Mouse (Mus musculus) embryonic facial prominence, embryonic 14.5 days (tissue): ENCODE data around the gene Epn3. TPM values are rescaled to one million over a fixed set of nuclear protein-coding genes. Genes with fewer than 3 reads are reported as not detected.
A peak's percentile ranks its signal among the peaks of the same experiment; 100 is the strongest.

Source experiments
- ATAC-seq: fragments of 200-750 bp; cut with Nextera tagmentation; 2 replicates; pipeline ENCODE4 v1.8.0; 2017; ENCODE audit warnings: low read depth, moderate number of reproducible peaks, moderate TSS enrichment
- DNase-seq: peaks from one replicate; pipeline ENCODE4 v3.0.0-alpha.2; 2015; ENCODE audit warnings: low spot score
- H3K27ac ChIP-seq: fragments of 300-500 bp; sonication (generic); replicated peaks from 2 replicates; pipeline ENCODE4 v1.5.1; 2014; ENCODE audit warnings: low read depth, mild to moderate bottlenecking, low read length, moderate library complexity
- H3K27me3 ChIP-seq: fragments of 300-500 bp; sonication (generic); replicated peaks from 2 replicates; pipeline ENCODE4 v1.6.1; 2014; ENCODE audit warnings: low read length; ENCODE audit not compliant: control insufficient read depth, insufficient read depth
- H3K36me3 ChIP-seq: fragments of 300-500 bp; sonication (generic); 2 replicates; pipeline ENCODE4 v1.6.1; 2014; ENCODE audit warnings: low read length, mixed read lengths; ENCODE audit not compliant: control insufficient read depth, insufficient read depth
- H3K4me1 ChIP-seq: fragments of 300-500 bp; sonication (generic); 2 replicates; pipeline ENCODE4 v1.6.1; 2014; ENCODE audit warnings: antibody characterized with exemption, low read length; ENCODE audit not compliant: control insufficient read depth, insufficient read depth
- H3K4me2 ChIP-seq: fragments of 300-500 bp; sonication (generic); 2 replicates; pipeline ENCODE4 v1.6.1; 2014; ENCODE audit warnings: low read depth, mild to moderate bottlenecking, low read length, moderate library complexity, mixed read lengths
- H3K4me3 ChIP-seq: fragments of 300-500 bp; sonication (generic); 2 replicates; pipeline ENCODE4 v1.5.1; 2014; ENCODE audit warnings: low read depth, mild to moderate bottlenecking, low read length
- H3K9ac ChIP-seq: fragments of 300-500 bp; sonication (generic); 2 replicates; pipeline ENCODE4 v1.6.1; 2014; ENCODE audit warnings: low read depth, mild to moderate bottlenecking, low read length, moderate library complexity, mixed read lengths
- H3K9me3 ChIP-seq: fragments of 300-500 bp; sonication (generic); 2 replicates; pipeline ENCODE4 v1.6.1; 2016; ENCODE audit warnings: low read length; ENCODE audit not compliant: control insufficient read depth
- WGBS: fragments of 180-500 bp; shearing (Covaris S2); extraction: QIAGEN DNeasy Blood & Tissue Kit; methylation state at CpG from one replicate; pipeline ENCODE4 v1.1.7; 2014; 5-methylcytosine and 5-hydroxymethylcytosine counted together
- polyA plus RNA-seq: library from polyadenylated mRNA; unstranded; fragments of >200 nt; fragmentation: Nextera tagmentation; extraction: Ambion mirVana; gene quantifications from 2 replicates; pipeline ENCODE4 v1.2.1, GENCODE M21; 2014

Gene Epn3
- polyA plus RNA-seq, 1 experiment from 2014 or later: 6.6 TPM

DNA sequence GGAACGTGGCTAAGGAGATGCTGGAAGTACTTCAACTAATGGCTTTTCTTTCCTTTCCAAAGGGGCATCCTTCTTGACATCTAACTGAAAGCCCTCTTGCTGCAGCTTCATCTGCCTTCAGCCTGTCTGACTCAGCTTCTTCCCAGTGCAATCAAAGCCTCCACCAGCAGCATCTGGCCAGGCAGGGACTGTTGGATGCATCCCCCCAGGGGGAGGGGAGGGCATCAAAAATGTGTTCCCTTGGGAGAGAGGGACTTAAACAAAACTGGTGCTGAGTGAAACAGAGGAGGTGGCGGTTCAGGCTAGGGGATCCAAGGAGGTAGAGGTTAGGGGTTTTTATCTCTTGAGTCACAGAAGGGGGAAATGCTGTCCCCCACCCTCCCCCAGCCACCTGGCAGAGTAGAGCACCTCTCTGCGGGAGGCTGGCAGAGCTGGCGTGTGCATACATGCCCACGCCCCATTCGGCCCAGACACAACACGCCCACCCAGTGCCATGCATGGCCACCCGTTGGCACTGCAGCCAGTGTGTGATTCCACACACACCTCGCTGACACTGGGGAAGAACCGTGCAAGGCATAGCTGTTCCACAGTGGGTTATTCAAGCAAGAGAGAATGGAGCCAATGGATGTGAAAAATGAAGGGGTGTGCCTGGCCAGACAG, 44.5 kb downstream of the Epn3 start:
- H3K4me3 ChIP-seq: no peak overlapping the region
- ATAC-seq: no peak
- no peaks in the 10 kb centered on the region for H3K9me3 ChIP-seq
- 65% methylated on average over 10 of the region's 10 CpGs for WGBS
- no peaks in the 10 kb centered on the region for H3K4me1 ChIP-seq
- H3K36me3 ChIP-seq: peaks cover 83% of the 10 kb centered on the region
- no peaks in the 10 kb centered on the region for H3K27me3 ChIP-seq
- H3K4me2 ChIP-seq: no peak overlapping the region
- H3K9ac ChIP-seq: no peak overlapping the region
- no peak overlapping the region for H3K27ac ChIP-seq
- DNase-seq: no peak

DNA sequence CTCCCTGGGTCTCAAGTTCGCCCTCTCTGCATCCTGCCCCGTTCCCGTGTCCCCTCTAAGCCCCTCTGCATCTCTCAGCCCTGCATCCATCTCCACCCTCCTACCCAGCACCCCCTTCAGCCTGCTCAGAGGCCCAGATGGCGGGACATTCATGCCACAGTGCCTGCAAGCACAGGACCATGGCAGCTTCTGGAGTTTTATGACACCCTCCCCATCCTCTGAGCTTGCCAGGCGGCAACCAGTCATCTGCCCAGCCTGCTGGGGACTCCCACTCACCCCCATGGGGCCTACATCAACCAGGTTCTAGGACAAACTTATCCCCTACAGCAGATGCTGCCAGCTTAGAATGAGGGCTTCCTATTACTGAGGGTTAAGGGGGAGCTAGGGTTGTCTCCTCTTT, 45.0 kb downstream of the Epn3 start:
- H3K4me1 ChIP-seq: no peaks in the 10 kb centered on the region
- H3K27me3 ChIP-seq: no peaks in the 10 kb centered on the region
- 69% methylated on average over 5 of the region's 5 CpGs for WGBS
- peak overlapping the region; percentile 2; the same call in 1 of the 2 replicates for H3K9ac ChIP-seq
- ATAC-seq (no peak), DNase-seq (no peak)
- no peak overlapping the region for H3K4me2 ChIP-seq
- no peak overlapping the region for H3K4me3 ChIP-seq
- H3K36me3 ChIP-seq: peaks cover 83% of the 10 kb centered on the region
- no peaks in the 10 kb centered on the region for H3K9me3 ChIP-seq
- no peak overlapping the region for H3K27ac ChIP-seq

DNA sequence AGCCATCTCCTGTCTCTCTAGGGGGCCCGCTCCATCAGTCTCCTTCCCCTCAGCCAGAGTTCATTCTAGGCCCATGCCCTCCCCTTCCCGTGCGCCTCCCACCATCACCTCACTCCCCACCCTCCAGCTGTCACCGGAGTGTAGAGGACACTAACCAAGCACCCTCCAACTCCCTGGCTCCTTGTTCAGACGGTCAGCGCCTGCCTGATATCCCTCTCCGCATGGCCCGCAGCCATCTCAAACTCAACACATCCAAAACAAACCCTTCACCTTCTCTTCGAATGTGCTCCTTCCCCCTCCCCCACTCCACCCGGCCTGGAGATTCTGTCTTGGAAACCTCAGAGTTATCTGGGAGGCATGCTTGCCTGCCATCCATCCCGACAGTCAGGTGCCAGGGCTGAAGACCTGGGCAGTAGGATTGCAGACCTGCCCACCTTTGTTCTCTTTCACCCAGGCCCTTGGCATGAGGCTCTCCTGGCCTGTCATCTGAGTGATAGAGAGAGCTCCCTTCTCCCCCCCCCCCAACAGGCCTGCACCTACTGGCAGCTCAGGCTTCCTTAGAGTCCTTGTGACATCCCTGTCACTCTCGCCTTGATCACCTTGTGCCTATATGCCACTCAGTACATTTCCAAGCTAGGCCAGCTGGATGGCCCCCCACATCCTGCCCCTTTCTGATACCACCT, 48.5 kb downstream of the Epn3 start:
- Histone ChIP-seq H3K9ac (no peak overlapping the region), H3K4me2 (no peak overlapping the region), H3K4me1 (no peaks in the 10 kb centered on the region), H3K9me3 (no peaks in the 10 kb centered on the region), H3K36me3 (peaks cover 62% of the 10 kb centered on the region), H3K27ac (no peak overlapping the region), H3K27me3 (no peaks in the 10 kb centered on the region), H3K4me3 (no peak overlapping the region)
- ATAC-seq: no peak
- 59% methylated on average over 12 of the region's 12 CpGs for WGBS
- DNase-seq: no peak

DNA sequence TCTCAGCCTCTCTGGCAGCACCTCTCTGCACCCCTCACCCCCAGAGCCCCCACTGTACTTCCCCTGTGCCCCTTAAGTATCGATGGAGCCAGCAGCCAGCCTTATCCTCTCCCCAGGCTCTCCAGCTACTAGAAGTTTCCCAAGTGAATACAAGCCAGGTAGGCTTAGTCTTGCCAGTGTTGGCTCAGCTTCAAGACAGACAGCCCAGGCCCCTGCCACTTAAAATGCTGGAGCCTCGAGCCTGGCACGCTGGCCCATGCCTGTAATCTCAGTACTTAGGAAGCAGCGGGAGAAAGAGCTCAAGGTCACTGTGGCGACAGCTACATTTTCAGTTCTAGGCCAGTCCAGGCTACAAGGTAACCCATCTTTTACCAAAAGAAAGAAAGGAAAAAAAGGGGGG, 49.9 kb downstream of the Epn3 start:
- peaks cover 50% of the 10 kb centered on the region for H3K36me3 ChIP-seq
- peak; percentile 16 for DNase-seq
- H3K9ac ChIP-seq: no peak overlapping the region
- H3K4me1 ChIP-seq: peaks cover 7% of the 10 kb centered on the region; the same call in 1 of the 2 replicates
- WGBS: 47% methylated on average over 5 of the region's 5 CpGs
- H3K27ac ChIP-seq: peak overlapping the region; percentile 33; the same call in 1 of the 2 replicates
- no peak overlapping the region for H3K4me2 ChIP-seq
- no peak for ATAC-seq
- H3K9me3 ChIP-seq: no peaks in the 10 kb centered on the region
- no peaks in the 10 kb centered on the region for H3K27me3 ChIP-seq
- no peak overlapping the region for H3K4me3 ChIP-seq

DNA sequence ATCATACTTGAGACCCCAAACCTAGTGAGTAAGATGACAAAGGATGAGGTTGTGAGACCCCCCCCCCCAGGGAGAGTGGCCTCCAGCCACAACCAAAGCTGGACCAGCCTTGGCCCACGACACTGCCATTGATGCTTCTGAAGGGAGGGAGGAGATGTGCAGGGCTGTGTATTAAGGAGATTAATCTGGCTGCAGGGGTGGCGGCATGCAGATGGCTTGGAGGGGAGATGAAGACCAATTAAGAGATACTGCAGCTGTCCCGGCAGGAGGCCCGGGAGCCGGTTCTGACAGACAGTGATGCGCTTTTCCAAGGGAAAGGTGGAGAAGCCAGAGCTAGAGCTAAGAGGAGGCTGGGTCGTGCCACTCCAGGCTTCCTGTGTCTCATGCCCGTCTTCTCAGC, 50.5 kb downstream of the Epn3 start:
- DNase-seq (no peak), ATAC-seq (no peak)
- Histone ChIP-seq H3K4me1 (peaks cover 7% of the 10 kb centered on the region; the same call in 1 of the 2 replicates), H3K4me3 (no peak overlapping the region), H3K27ac (no peak overlapping the region), H3K36me3 (peaks cover 44% of the 10 kb centered on the region), H3K9me3 (no peaks in the 10 kb centered on the region), H3K27me3 (no peaks in the 10 kb centered on the region), H3K4me2 (no peak overlapping the region), H3K9ac (no peak overlapping the region)
- WGBS: 44% methylated on average over 7 of the region's 8 CpGs

DNA sequence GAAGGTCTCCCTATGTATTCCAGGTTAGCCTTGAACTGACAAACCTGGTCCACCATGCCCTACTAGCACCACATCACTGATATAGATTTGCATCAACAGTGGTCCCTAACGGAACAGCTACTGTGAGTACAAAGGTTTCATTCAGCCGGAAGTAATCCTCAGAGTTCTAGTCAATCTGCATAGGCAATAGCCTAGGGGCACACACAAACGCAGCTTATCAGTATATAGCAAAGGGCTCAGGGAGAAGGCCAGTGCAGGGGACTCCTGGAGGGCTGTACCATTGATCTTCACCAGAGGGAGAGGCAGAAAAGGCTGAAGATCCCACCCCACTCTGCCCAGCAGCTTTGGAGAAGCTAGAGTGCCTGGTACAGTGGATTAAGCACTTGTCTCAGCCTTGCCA, 52.8 kb downstream of the Epn3 start:
- DNase-seq (no peak), ATAC-seq (no peak)
- Histone ChIP-seq H3K9ac (no peak overlapping the region), H3K4me1 (peaks cover 7% of the 10 kb centered on the region; the same call in 1 of the 2 replicates), H3K9me3 (no peaks in the 10 kb centered on the region), H3K27me3 (no peaks in the 10 kb centered on the region), H3K27ac (no peak overlapping the region), H3K36me3 (peaks cover 51% of the 10 kb centered on the region), H3K4me3 (no peak overlapping the region), H3K4me2 (no peak overlapping the region)
- WGBS: 22% methylated on average over 3 of the region's 3 CpGs

DNA sequence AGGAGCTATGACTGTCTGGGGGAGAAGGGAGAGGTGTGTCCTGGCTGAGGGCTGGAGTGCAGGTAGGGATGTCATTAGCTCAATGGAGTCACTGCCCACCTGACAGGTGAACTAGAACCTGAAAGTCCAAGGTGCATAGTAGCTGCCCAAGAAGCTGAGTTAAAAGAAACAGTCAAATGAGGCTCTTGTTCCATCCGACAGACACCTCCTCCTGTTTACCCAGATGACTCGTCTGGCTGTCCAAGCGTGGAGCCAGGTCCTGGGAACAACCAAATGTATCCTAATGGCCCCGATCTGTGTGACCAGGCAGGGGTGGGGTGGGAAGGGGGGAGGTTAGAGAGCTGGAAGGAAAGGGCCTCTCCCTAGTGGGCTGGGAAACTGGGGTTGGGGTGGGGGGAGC, 54.5 kb downstream of the Epn3 start:
- WGBS: 42% methylated on average over 4 of the region's 4 CpGs
- peaks cover 48% of the 10 kb centered on the region for H3K36me3 ChIP-seq
- H3K4me2 ChIP-seq: no peak overlapping the region
- ATAC-seq: no peak
- H3K27ac ChIP-seq: 0 out of 2 replicates have a peak overlapping the region, but pooled peaks have one; percentile 21
- H3K9ac ChIP-seq: no peak overlapping the region
- no peaks in the 10 kb centered on the region for H3K27me3 ChIP-seq
- no peak overlapping the region for H3K4me3 ChIP-seq
- H3K4me1 ChIP-seq: peaks cover 7% of the 10 kb centered on the region; the same call in 1 of the 2 replicates
- H3K9me3 ChIP-seq: no peaks in the 10 kb centered on the region
- DNase-seq: no peak

DNA sequence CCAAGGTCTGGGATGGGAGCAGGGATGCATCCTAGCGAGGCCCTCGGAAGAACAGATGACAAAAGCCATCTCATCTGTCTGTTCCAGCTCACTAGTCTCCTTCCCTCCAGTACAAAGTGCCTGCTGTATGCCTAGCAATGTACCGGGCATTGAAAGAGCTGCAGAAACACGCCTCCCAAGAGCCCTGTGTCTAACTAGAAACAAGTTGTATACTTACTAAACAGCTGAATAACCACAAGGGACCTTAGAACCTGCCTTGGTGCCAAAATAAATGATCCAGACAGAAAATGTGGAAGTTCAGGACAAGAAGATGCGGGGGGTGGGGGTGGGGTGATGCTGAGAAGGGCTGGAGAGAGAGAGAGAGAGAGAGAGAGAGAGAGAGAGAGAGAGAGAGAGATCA, 54.9 kb downstream of the Epn3 start:
- Histone ChIP-seq H3K27me3 (no peaks in the 10 kb centered on the region), H3K9ac (no peak overlapping the region), H3K36me3 (peaks cover 47% of the 10 kb centered on the region), H3K4me3 (no peak overlapping the region), H3K9me3 (no peaks in the 10 kb centered on the region), H3K4me1 (peaks cover 7% of the 10 kb centered on the region; the same call in 1 of the 2 replicates), H3K4me2 (no peak overlapping the region), H3K27ac (0 out of 2 replicates have a peak overlapping the region, but pooled peaks have one; percentile 71)
- WGBS: 55% methylated on average over 5 of the region's 5 CpGs
- DNase-seq (no peak), ATAC-seq (no peak)
